Mouse (Mus musculus) stomach, postnatal 0 days (tissue): Measurements from ENCODE around the gene Gtf2ird1.

Experiments
- CTCF ChIP-seq: IDR thresholded peaks from 2 replicates; pipeline ENCODE4 v1.5.1; 2016; ENCODE audit warnings: antibody characterized with exemption, low read depth, mild to moderate bottlenecking, moderate library complexity
- EP300 ChIP-seq: optimal IDR thresholded peaks from 2 replicates; pipeline ENCODE3; 2016; ENCODE audit warnings: antibody characterized with exemption

DNA sequence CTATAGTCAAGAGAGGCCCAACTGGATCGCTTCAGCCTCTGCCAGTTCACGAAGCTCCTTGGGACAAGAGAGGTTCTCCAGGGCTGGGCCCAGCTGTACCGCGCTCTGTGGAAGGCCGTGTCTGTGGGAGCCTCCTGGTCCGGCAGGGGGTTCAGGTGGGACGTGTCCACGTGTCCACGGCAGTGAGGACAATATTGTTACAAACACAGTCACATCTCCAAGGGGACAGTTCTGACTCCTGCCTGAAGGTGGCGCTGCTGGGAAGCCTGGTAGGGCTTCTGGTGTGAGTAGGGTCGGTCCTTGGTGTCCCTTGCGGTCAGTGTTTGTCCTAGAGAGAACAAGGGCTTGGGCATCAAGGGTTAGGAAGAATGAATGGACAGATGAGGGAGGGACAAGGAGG is 33.9 kb upstream of the Gtf2ird1 start:
- no peak for TF ChIP-seq EP300
- peak; percentile 66 for TF ChIP-seq CTCF
